Mouse (Mus musculus) cerebellum, adult (tissue): ENCODE data around the gene Olfr658.

Experiments used
- ATAC-seq: cut with Nextera tagmentation; 2 replicates; pipeline ENCODE4 v1.9.2; 2017; ENCODE audit warnings: mild to moderate bottlenecking, moderate library complexity, mixed read lengths; ENCODE audit not compliant: insufficient number of reproducible peaks, low FRiP score, low TSS enrichment

Olfr658 gene

GRCm38 (mm10) chr7:104646841-104647482 is at the start of gene Olfr658:
Olfr658 (minus strand) TSS chr7:104647305.
- ATAC-seq: no peak

DNA sequence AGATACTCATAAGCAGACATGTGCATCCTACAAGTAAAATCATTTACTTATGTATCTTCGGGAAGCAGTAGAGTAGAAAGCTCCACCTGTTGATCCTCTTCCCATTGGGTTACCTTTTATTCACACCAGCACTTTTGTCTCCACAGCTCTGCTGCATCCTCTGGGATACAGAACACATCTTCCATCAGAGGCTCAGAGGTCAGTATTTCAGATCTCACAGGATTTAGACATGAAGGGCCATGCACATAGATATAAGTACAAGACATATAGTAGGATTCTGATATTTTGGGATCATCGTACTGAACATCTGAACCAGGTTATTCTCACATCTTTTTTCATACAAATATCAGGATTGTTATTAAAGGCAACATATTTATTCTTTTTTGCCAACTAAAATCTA is 39.1 kb upstream of the Olfr658 start, which contains the start of gene Olfr661:
TSS of gene Olfr661 (plus strand) at position 301 of the 400 bp plus-strand sequence.
- no peak for ATAC-seq

GRCm38 (mm10) chr7:104666453-104666852 is 19.3 kb upstream of the Olfr658 start, which contains the start of gene Olfr659:
Olfr659 (plus strand) TSS chr7:104666753.
- no peak for ATAC-seq

DNA sequence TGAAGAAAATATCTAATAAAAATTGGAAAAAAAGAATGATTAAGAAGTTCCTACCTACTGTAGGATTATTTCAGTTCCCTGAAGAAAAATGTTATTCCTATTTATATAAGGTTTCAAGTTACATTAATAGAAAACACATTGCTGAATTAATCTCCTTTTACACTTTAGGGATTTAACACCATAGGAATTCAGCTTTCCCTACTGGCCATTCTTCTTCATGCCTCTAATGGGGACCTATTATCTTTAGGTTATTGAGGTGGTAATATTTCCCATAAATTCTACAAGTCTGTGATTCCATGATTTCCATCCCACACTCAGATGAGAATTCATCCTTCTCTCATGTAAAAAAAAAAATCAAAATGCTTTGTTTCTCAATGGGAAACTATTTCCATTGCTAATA is 22.6 kb downstream of the Olfr658 start, which contains the start of gene Olfr657:
TSS of gene Olfr657 (plus strand) at position 301 of the 400 bp plus-strand sequence.
- no peak for ATAC-seq

GRCm38 (mm10) chr7:104613655-104614054 is 33.5 kb downstream of the Olfr658 start, which contains the start of gene Olfr656:
Olfr656 (plus strand) TSS chr7:104613955.
- no peak for ATAC-seq

GRCm38 (mm10) chr7:104604727-104605126 is 42.4 kb downstream of the Olfr658 start:
- no peak for ATAC-seq

DNA sequence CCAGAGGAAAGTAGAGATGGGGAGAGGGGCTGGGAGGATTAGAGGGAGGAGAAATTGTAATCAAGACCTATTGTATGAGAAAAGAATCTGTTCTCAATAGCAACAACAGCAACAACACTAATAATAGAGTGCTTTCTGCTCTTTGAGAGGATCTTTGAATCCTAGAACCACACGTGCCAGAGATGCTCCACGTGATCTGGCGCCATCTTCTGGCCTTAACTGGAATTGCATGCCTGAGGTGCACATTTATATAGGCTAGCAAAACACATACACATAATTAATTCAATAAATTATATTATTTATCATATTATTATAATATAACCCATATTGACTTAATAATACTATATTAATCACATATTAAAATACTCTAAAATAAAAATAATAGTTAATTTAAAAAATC is 43.9 kb downstream of the Olfr658 start:
- ATAC-seq: no peak

- ATAC-seq: no peak
Observed at GRCm38 (mm10) chr7:104601679-104602078, 45.4 kb downstream of the Olfr658 start, which contains the start of gene Olfr655. Olfr655 (minus strand) TSS chr7:104601779.
